Mouse (Mus musculus): ENCODE results near the gene Slc38a3.

The Slc38a3 gene

GRCm38 (mm10) chr9:107669480-107669945, at the start of gene Slc38a3:
Gene Slc38a3 (minus strand): TSS chr9:107669530.
- no peak for DNase-seq (ENCODE audit: low spot score)

GRCm38 (mm10) chr9:107716951-107717350, 47.6 kb upstream of the Slc38a3 start:
- DNase-seq (ENCODE audit: low spot score): peak; percentile 72

DNA sequence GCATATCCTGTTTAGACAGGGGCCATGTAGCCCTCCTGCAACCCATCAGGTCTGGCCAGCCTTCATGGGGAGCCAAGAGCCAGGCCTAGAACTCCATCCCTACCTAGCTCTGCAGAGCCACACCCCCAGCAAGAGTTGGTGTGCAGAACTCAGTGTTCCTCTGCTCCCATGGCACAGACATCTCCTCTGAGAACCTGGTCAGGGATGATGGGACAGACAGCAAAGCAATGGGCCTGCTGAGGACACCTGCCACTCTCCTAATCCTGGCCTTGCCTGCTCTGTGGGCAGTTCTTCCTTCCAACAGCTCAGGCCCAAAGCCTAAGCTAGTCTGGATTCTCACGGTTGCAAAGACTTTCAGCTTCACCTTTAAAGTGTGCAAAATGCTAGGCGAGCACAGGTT, 46.3 kb upstream of the Slc38a3 start:
- DNase-seq (ENCODE audit: low spot score): no peak

DNA sequence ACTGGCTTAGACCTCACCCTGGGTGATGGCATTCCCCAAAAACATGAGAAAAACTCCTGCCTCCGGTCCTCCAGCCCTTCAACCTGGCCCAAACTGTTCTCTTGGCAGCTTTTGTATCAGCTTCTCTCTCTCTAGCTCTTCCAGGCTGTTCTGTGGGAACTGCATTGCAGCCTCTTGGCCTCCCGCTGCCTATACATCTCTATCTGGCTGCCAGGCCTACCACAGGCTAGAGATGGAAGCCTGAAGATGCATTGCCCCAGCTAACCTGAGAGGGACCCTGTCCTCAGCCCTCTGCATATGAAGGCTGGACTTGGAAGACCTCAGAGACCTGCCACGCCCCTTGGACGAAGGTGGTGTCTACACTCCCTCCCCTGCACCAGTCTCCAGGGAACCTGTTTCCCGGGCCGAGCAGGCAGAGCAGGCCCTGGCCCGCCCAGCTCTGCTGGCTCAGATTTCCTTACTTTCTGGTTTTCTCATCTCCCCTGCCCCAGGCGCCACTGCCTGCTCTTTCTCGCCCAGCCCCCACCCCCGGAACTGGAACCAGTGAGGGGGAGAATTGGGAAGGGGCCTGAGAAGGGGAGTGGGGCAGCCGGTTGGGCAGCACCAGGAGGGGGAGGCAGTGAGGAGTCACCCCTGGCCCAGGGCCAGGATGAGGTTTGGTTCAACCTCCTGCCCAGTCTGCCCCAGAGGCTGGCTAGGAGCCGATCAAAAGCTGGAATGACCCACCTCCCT, 45.1 kb upstream of the Slc38a3 start:
- peak; percentile 77 for DNase-seq (ENCODE audit: low spot score)

GRCm38 (mm10) chr9:107709697-107710483, 40.6 kb upstream of the Slc38a3 start, which contains the start of gene Sema3f:
Gene Sema3f (minus strand): TSS chr9:107710475.
- peak; percentile 86 for DNase-seq (ENCODE audit: low spot score)

DNA sequence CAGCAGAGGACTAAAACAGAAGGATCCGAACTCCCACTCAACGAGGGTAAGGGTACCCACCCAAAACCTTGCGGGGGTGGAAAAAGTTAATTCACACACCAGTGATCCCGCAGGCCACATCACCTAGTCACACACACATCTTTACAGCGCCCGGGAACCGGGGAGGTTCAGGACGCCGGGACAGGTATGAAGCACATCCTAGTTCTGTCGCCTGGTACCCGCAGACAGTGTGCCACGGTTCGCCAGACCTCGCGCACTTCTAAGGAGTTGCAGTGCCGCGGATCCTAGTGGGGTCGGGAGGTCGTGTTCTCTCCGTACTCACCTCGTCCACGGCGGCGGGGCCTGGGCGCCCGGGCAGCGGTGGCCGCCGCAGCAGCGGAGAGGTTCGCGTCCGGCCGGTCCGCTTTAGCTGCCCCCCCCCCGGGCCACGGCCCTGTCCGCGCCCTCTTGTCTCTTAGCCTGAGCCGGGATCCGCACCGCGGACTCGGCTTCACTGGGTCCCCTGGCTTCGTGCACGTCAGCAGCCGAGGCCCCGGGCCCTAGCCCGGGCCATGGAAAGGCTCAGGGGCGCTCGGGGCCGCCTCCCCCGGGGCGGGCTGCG, 39.9 kb upstream of the Slc38a3 start:
- no peak for DNase-seq (ENCODE audit: low spot score)

DNA sequence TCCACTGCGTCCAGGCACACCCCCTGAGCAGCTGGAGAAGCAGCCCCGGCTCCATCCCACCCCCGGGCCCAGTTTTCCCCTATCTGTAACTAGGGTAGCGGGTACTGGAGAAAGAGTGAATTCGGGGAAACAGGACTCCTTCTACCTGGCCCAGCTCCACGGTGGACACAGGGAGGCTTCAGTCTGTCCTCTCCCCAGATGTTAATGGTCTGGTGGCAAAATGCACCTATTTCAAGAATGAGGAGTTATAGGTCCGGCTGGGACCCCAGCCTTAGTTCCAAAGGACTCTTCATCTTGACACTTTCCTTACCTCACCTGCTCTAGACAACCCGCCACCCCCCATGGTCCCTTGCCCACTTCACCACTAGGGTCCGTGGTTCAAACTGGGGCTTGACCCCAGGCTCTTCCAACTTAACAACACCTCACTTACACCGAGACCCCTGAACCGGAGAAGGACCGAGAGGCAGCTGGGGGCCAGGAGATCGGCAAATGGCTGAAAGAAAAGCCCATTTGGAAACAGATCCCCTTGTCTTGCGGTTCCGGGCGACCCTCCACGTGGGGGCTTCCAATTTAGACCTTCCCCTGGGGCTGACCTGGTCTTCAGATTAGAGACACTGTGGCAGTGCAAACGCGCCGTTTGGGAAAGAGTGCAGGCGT, 39.2 kb upstream of the Slc38a3 start:
- DNase-seq (ENCODE audit: low spot score): no peak

DNA sequence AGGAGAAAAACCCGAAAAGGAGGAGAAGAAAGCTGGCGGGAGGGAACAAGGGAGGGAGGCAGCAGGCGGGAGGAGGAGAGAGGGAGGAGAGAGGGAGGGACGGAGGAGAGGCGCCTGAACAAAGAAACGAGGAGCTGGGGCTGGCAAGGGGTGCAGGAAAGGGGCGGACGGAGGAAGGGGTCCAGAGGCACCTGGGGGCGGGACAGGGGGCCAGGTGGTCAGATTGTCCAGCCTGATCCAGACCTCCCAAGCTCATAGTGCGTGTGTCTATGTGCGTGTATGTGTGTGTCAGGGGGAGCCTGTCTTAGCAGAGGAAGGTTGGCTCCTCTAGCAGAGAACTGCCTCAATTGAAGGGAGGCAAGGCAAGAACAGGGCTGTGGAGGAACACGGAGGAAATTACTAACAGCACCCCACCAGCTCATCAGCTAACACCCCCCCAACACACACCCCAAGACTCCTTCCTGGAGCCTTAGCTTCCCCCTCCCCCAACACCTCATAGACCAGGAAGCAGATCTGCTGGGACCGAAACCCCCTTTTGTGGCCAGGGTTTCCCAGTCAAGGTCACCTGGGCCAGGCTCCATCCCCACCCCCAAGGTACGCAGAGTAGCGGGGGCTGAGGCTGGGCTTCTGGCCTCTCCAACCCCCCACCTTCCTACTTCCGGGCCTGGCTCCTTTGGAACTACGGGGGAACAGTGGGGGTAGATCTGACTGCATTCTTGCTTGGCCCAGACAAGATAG, 38.5 kb upstream of the Slc38a3 start:
- DNase-seq (ENCODE audit: low spot score): no peak

- no peak for DNase-seq (ENCODE audit: low spot score)
Observed at GRCm38 (mm10) chr9:107706781-107707211, 37.5 kb upstream of the Slc38a3 start.

GRCm38 (mm10) chr9:107703337-107704122, 34.2 kb upstream of the Slc38a3 start:
- no peak for DNase-seq (ENCODE audit: low spot score)

GRCm38 (mm10) chr9:107702606-107703185, 33.4 kb upstream of the Slc38a3 start:
- DNase-seq (ENCODE audit: low spot score): no peak

DNA sequence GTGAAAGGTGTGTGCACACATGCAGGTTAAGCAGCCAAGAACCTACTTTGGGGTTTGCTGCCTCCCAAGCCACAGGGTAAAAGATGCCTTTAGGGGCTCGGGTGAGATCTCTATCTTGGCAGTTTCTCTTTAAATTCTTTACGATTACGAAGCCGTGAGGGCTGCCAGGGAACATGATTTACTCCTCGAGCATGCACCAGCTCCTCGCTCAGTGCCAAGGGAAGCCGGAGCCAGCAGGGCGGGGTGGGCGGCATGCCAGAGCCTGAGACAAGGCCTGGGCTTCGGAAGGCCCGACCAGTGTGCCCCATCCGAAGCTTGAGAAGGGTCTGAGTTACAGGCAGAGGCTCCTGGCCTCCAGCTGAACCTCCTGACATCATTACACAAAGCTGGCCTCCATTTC, 32.3 kb upstream of the Slc38a3 start:
- DNase-seq (ENCODE audit: low spot score): peak; percentile 81

GRCm38 (mm10) chr9:107700114-107700571, 30.8 kb upstream of the Slc38a3 start:
- no peak for DNase-seq (ENCODE audit: low spot score)

- no peak for DNase-seq (ENCODE audit: low spot score)
Observed at GRCm38 (mm10) chr9:107699376-107699980, 30.1 kb upstream of the Slc38a3 start.

DNA sequence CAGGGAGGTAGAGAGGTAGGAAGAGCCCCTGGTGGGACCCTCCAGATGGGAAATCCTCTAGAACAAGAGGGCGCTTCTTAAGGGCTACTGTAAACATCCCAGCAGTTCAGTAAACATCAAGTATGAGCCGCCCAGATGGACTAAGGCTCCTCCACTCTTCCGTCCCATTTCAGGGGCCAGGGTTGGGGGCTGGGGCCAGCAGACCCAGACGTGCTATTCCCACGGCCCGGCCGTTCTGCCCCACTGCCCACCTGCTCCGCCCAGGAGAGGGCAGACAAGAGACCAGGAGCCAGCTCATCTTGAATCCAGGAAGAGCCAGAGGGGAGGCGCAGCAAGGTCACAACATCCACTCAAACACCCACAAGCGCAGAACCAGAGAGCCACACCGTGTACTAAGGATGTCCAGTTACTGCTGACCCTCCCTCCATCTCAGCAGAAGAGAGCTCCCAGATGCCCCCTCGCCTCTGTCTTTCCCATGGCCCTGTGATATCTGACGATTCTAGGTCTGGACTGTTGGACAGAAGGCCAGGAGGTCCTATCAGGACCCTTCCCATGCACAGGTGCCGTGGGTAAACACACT, 29.4 kb upstream of the Slc38a3 start:
- DNase-seq (ENCODE audit: low spot score): no peak

DNA sequence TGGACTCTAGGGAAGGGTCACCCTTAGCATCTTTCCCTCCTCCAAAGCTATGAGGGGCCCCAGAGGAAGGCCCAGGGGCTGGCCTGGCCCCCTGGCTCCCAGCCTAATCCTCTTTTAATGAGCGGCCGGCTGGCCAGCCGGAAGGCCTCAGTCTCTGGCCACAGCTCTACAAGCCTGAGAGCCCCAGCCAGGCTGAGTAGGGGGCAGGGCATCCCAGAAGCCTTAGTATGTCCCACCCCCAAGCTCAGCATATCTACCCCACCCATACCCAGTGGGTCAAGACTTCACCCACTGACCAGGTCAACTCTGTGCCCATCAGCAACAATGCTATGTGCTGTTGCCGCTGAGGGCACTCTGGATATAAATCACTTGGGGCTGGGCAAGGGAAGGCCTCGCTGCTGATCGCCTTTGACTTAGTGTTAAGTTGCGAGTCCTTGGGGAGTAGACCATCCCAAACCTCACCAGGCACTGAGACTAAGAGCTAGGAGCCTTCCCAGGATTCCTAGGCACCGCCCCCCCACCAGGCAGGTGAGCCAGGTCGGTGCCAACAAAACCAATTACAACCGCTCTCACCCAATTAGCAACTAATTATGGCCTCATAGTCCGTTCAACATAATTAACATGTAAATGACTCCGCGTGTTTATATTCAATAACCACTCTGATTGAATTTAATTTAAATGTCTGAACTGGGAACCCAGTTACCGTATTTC, 28.6 kb upstream of the Slc38a3 start:
- DNase-seq (ENCODE audit: low spot score): no peak

GRCm38 (mm10) chr9:107696845-107697610, 27.7 kb upstream of the Slc38a3 start:
- no peak for DNase-seq (ENCODE audit: low spot score)

DNA sequence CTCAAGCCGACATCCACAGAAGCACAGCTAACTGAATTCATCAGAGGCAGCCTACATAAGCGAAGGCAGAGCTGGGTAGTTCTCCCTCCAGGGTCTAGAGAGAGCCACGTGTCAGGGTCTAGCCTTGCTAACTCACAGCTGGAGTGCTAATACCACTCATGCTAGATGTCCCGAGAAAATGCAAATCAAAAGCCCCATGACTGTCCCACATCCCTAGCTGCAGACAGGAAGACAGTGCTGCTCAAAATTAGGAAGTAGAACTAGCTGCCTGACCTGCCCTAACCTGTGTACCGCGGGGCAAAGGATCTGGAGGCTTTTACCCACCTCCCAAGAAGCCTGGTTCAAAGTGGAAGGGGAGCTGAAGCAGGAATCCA, 26.8 kb upstream of the Slc38a3 start:
- no peak for DNase-seq (ENCODE audit: low spot score)
